Mouse (Mus musculus) adrenal gland, postnatal 36 days (tissue): ENCODE measurements at regions not wholly inside any gene's neighbourhood (a gene's known extent, or its start where the extent isn't known, plus 50 kb on each side); places are given as distances from the start of the nearest gene placed in this dataset.
"Not testable (repeated sequence)": the region's sequence is repeated elsewhere in the genome, so short reads cannot be mapped to it uniquely, and the experiment has no call there.

Experiments used
- DNase-seq, 2 experiments: peaks; one replicate each; pipeline ENCODE4 v3.0.0; 2021; ENCODE audit warnings: mixed read lengths in 1 of 2

- peak; percentile 7 to 10 for DNase-seq
Measured at GRCm38 (mm10) chr2:78279382-78280056, 333.3 kb upstream of the Cwc22 start.

GRCm38 (mm10) chr2:78278630-78279029 lies 332.5 kb upstream of the Cwc22 start:
- DNase-seq = no peak

GRCm38 (mm10) chr2:78277699-78278098 lies 331.5 kb upstream of the Cwc22 start:
- no peak for DNase-seq

- no peak for DNase-seq
Measured at GRCm38 (mm10) chr2:78274122-78274521, 327.9 kb upstream of the Cwc22 start.

- DNase-seq = no peak
Measured at GRCm38 (mm10) chr2:78268705-78269104, 322.5 kb upstream of the Cwc22 start.

DNA sequence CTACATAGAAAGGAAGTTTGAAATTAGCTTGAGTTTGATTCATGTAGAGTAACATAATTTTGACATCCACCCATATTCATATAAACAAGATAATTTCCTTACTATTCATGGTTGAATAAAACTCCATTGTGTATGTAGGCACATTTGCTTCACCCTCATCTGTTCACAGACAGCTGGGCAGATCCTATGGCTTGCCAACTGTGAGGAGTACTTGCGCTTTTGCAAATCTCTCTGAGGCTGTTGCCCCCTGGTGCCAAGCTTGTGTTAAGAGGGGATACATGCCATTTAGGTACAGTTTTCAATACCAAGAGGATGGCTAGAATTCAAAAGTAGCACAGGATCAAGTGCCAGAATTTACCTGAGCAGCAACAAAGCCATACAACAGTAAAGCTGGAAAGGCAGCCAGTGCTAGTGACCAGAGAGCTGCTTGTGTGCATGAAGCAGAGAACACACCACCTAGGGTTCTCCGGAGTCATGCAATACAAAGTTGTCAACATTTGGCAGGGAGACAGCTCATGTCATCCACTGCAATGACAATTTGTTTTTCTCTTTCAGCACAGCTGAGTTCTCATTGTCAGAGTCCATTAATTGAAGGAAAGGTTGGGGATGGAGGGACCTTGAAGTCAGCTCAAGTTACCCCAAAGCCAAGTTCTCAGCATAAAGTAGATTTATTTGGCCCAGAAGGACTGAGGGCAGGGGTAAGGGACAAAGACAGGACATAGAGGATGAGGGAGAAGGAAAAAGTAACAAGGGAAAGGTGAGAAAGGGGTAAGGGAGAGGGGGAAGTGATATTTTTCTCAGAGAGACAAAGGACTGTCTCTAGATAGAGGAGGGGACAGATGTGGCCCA lies 321.6 kb upstream of the Cwc22 start:
- DNase-seq = no peak

GRCm38 (mm10) chr2:78253601-78254097 lies 307.5 kb upstream of the Cwc22 start:
- DNase-seq = no peak

GRCm38 (mm10) chr2:78246354-78246753 lies 300.2 kb upstream of the Cwc22 start:
- DNase-seq = no peak

DNA sequence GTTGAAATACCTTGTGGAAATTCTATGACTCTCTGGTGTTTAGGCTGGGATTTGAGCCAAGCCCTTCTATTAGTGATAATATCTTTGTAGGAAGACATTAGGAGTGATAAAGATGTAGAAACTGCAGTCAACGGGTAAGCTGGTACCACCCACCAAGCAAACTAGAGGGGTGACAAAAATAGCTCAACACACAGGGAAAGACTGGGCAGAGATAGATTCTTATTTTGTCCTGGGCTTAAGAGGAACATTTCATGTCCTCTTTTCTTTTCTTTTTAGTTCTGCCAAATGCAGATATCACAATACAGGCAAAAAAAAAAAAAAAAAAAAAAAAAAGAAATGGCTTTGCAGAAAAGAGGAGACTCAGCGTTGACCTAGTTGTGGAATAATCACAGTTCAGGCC lies 294.1 kb upstream of the Cwc22 start:
- no peak for DNase-seq

DNA sequence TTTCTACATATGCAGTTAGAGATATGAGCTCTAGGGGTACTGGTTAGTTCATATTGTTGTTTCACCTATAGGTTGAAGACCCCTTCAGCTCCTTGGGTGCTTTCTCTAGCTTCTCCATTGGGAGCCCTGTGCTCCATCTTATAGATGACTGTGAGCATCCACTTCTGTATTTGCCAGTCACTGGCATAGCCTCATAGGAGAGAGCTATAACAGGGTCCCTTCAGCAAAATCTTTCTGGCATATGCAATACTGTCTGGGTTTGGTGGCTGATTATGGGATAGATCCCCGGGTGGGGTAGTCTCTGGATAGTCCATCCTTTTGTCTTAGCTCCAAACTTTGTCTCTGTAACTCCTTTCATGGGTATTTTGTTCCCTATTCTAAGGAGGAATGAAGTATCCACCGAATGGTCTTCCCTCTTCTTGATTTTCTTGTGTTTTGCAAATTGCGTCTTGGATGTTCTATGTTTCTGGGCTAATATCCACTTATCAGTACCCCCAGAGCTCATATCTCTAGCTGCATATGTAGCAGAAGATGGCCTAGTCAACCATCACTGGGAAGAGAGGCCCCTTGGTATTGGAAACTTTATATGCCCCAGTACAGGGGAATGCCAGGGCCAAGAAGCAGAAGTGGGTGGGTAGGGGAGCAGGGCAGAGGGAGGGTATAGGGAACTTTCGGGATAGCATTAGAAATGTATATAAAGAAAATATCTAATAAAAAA lies 279.4 kb upstream of the Cwc22 start:
- not testable (repeated sequence) for DNase-seq

- no peak for DNase-seq
Measured at GRCm38 (mm10) chr2:78214469-78214868, 268.3 kb upstream of the Cwc22 start.

DNA sequence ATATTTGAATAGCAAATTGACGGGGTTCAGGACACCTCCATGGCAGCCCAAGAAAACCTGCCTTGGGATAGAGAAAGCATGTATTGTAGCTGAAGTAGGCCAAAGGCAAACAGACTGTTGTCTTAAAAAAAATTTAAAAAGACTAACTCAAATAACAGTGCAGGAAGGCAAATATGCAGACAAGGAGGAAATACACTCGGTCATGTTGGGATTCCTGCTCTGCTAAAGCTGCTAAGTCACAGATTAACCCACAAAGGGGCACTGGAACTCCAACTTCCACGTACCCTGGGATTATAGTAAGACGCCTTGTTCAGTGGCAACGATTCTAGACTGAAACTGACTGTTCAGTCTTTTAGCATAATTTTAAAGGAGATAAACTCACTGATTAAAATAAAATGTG lies 258.9 kb upstream of the Cwc22 start:
- no peak for DNase-seq

DNA sequence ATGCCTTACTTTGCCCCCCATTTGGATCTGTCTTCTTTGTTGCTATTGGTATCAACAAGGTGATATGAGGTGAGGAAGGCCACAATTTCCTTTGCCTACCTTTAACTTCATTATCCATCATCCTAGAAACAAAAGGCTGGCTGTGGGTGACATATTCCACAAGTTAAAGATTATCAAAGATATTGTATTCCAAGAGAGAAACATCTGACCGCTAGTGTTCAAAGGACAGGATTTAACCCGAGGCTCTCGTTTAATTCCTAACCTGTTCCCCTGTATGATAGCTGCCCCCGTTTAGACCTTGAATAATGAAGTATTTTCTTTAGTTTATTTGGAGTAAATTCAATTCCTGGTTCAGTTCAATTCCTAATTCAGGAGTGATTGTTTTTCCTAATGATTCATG lies 249.8 kb upstream of the Cwc22 start:
- DNase-seq = no peak

DNA sequence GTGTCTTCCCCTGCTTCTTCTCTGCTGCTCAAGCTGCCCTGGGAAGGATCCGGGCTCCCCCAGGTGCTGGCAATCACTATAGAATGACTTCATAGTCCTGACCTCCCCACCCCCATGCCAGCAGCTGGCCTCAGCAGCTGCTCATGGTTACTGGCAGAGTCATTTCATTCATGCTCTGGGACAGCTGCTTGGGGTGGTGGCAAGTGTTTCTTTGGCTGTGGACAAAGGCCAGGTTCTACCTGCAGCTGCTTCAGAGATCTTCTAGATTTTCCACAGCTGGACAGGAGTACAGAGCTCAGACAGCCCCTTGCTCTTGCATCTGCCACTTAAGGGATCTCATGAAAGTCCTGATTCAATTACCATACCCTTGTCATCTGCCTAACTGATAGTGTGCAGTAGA lies 243.4 kb upstream of the Cwc22 start:
- DNase-seq = no peak

GRCm38 (mm10) chr2:78184950-78185349 lies 238.8 kb upstream of the Cwc22 start:
- DNase-seq = no peak

- no peak for DNase-seq
Measured at GRCm38 (mm10) chr2:78173784-78174183, 227.6 kb upstream of the Cwc22 start.

- DNase-seq = no peak
Measured at GRCm38 (mm10) chr2:78172819-78173218, 226.6 kb upstream of the Cwc22 start.

DNA sequence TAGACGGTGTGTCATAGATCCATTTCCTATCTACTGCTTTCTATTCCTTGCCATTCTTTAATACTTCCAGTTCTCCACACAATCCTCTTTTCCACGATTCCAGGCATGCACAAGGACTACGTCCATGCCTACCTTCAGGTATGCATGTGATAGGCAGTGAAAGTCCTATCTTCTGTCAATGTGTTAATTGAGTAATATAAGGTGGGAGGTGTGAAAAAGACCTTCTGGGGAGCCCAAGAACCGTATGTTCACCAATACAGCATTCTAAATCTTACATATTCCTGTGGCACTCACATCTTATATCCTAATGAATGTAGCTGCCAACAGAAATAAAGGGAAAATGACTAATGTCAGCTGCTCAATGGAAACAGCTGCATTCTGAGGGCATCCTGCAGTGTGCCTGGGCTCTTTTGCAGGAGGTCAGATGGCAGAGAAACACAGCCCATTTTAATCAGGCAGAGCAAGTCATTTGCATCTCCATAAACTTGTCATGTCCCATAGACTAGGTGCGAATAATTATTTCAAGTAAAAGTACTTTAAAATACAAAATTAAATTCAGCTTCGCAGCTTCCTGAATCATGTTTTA lies 224.1 kb upstream of the Cwc22 start:
- DNase-seq = no peak

DNA sequence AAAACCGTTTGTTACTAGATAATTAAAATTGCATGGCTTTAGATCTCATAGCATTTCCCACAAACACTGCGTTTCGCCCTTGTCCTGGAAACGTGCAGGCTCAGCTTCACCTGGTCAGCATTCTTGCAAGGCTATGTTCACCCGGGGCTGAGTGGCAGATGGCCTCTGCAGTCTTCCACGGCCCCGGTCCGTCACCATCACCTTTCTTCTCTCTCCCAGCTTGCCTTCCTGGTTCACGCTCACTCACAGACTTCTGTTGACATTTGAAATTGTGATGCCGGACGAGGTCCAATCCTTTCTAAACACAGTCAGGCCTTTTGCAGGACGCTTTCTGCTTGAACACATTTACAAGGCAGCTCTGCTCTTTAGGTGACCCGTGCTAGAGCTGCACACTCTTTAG lies 219.3 kb upstream of the Cwc22 start:
- DNase-seq = no peak

DNA sequence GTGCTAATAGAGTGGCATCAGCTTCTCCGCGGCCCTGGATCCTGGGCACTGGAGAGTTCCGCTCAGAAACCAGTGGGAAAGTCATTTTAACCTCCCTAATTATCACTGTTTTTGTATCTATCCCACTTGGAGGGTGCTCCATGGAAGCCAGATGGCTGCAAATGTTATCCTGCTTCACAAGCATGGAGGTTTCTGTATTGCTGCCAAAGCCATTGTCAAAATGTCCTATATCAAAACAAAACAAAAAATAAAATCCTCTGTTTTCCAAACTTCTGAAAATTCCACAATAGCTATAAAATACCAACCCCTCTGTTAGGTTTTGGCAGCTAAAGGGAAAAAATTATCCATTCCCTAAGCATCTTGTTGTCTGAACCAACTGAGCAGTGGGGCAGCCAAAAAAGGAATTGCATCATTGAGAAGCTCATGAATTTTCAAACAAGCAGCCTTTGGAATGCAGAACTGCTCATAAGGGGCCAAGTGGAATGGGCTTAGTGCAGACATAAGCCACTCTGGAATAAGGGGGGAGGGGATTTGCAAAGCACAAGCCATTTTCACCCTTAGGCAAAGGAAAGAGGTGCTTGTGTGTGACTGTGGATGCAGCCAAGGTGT lies 213.8 kb upstream of the Cwc22 start:
- DNase-seq = no peak

GRCm38 (mm10) chr2:78110335-78110734 lies 164.2 kb upstream of the Cwc22 start:
- no peak for DNase-seq

GRCm38 (mm10) chr2:78095536-78095935 lies 149.4 kb upstream of the Cwc22 start:
- DNase-seq = no peak
